Mouse (Mus musculus) lung, embryonic 15.5 days (tissue): ENCODE measurements at regions not wholly inside any gene's neighbourhood (a gene's known extent, or its start where the extent isn't known, plus 50 kb on each side); places are given as distances from the start of the nearest gene placed in this dataset.
A peak's percentile ranks its signal among the peaks of the same experiment; 100 is the strongest.
"Not testable (repeated sequence)": the region's sequence is repeated elsewhere in the genome, so short reads cannot be mapped to it uniquely, and the experiment has no call there.

ENCODE experiments used
- ATAC-seq: fragments of 200-750 bp; cut with Nextera tagmentation; 2 replicates; pipeline ENCODE4 v1.8.0; 2017; ENCODE audit warnings: moderate number of reproducible peaks, borderline replicate concordance; ENCODE audit not compliant: low FRiP score, low TSS enrichment; ENCODE audit errors: extremely low read depth
- H3K27ac ChIP-seq: fragments of 300-500 bp; sonication (generic); 2 replicates; pipeline ENCODE4 v1.5.1; 2015; ENCODE audit warnings: moderate library complexity, mild to moderate bottlenecking, inconsistent platforms
- H3K27me3 ChIP-seq: fragments of 300-500 bp; sonication (generic); 2 replicates; pipeline ENCODE4 v1.6.1; 2015; ENCODE audit warnings: inconsistent platforms
- H3K36me3 ChIP-seq: fragments of 300-500 bp; sonication (generic); 2 replicates; pipeline ENCODE4 v1.6.1; 2015; ENCODE audit warnings: inconsistent platforms
- H3K4me1 ChIP-seq: fragments of 300-500 bp; sonication (generic); 2 replicates; pipeline ENCODE4 v1.6.1; 2015; ENCODE audit warnings: inconsistent platforms
- H3K4me2 ChIP-seq: fragments of 300-500 bp; sonication (generic); 2 replicates; pipeline ENCODE4 v1.6.1; 2015; ENCODE audit warnings: inconsistent platforms, mild to moderate bottlenecking, moderate library complexity
- H3K4me3 ChIP-seq: fragments of 300-500 bp; sonication (generic); 2 replicates; pipeline ENCODE4 v1.5.1; 2015; ENCODE audit warnings: mild to moderate bottlenecking, inconsistent platforms
- H3K9ac ChIP-seq: fragments of 300-500 bp; sonication (generic); 2 replicates; pipeline ENCODE4 v1.6.1; 2015; ENCODE audit warnings: inconsistent platforms
- H3K9me3 ChIP-seq: fragments of 300-500 bp; sonication (generic); 2 replicates; pipeline ENCODE4 v1.6.1; 2016; ENCODE audit warnings: inconsistent platforms
- WGBS: fragments of 180-500 bp; shearing (Covaris S2); methylation state at CpG from one replicate; pipeline ENCODE4 v1.1.7; 2015; 5-methylcytosine and 5-hydroxymethylcytosine counted together

GRCm38 (mm10) chr11:22573166-22573565 lies 61.3 kb downstream of the Tmem17 start:
- no peak overlapping the region for H3K4me2 ChIP-seq
- H3K9me3 ChIP-seq = no peaks in the 10 kb centered on the region
- H3K9ac ChIP-seq = no peak overlapping the region
- H3K4me3 ChIP-seq = no peak overlapping the region
- no peaks in the 10 kb centered on the region for H3K36me3 ChIP-seq
- 61% methylated on average over 2 of the region's 2 CpGs for WGBS
- H3K4me1 ChIP-seq = no peaks in the 10 kb centered on the region
- no peak for ATAC-seq
- no peak overlapping the region for H3K27ac ChIP-seq
- no peaks in the 10 kb centered on the region for H3K27me3 ChIP-seq

GRCm38 (mm10) chr11:22573802-22574201 lies 61.9 kb downstream of the Tmem17 start:
- Histone ChIP-seq H3K4me3 (no peak overlapping the region), H3K4me2 (no peak overlapping the region), H3K4me1 (no peaks in the 10 kb centered on the region), H3K27ac (no peak overlapping the region), H3K27me3 (no peaks in the 10 kb centered on the region), H3K9me3 (no peaks in the 10 kb centered on the region), H3K9ac (no peak overlapping the region), H3K36me3 (no peaks in the 10 kb centered on the region)
- no peak for ATAC-seq
- 54% methylated on average over 3 of the region's 3 CpGs for WGBS

- 63% methylated on average over 2 of the region's 2 CpGs for WGBS
- Histone ChIP-seq H3K4me2 (no peak overlapping the region), H3K36me3 (no peaks in the 10 kb centered on the region), H3K9ac (no peak overlapping the region), H3K27me3 (no peaks in the 10 kb centered on the region), H3K9me3 (no peaks in the 10 kb centered on the region), H3K4me3 (no peak overlapping the region), H3K27ac (no peak overlapping the region), H3K4me1 (no peaks in the 10 kb centered on the region)
- no peak for ATAC-seq
These were observed 62.6 kb downstream of the Tmem17 start for GRCm38 (mm10) chr11:22574506-22574905.

- 31% methylated on average over 5 of the region's 5 CpGs for WGBS
- no peaks in the 10 kb centered on the region for H3K36me3 ChIP-seq
- no peaks in the 10 kb centered on the region for H3K27me3 ChIP-seq
- H3K9ac ChIP-seq = no peak overlapping the region
- peaks cover 42% of the 10 kb centered on the region for H3K4me1 ChIP-seq
- H3K4me2 ChIP-seq = peak overlapping the region; percentile 27; the same call in 1 of the 2 replicates
- H3K4me3 ChIP-seq = no peak overlapping the region
- H3K9me3 ChIP-seq = no peaks in the 10 kb centered on the region
- H3K27ac ChIP-seq = peak overlapping the region; percentile 77
- peak; percentile 53 for ATAC-seq
These were observed 72.2 kb downstream of the Tmem17 start for GRCm38 (mm10) chr11:22584100-22584487.

- peak overlapping the region; percentile 18; the same call in 1 of the 2 replicates for H3K9ac ChIP-seq
- peak overlapping the region; percentile 27 for H3K4me2 ChIP-seq
- no peak overlapping the region for H3K4me3 ChIP-seq
- H3K27me3 ChIP-seq = no peaks in the 10 kb centered on the region
- H3K27ac ChIP-seq = peak overlapping the region; percentile 77
- peaks cover 47% of the 10 kb centered on the region for H3K4me1 ChIP-seq
- no peaks in the 10 kb centered on the region for H3K36me3 ChIP-seq
- H3K9me3 ChIP-seq = no peaks in the 10 kb centered on the region
- 7% methylated on average over 14 of the region's 14 CpGs for WGBS
- ATAC-seq = peak; percentile 88
These were observed 72.7 kb downstream of the Tmem17 start for GRCm38 (mm10) chr11:22584488-22585158.

- ATAC-seq = peak; percentile 44; the same call in 1 of the 2 replicates
- H3K27ac ChIP-seq = peak overlapping the region; percentile 88
- no peaks in the 10 kb centered on the region for H3K9me3 ChIP-seq
- no peaks in the 10 kb centered on the region for H3K36me3 ChIP-seq
- WGBS = 24% methylated on average over 7 of the region's 7 CpGs
- H3K4me2 ChIP-seq = 0 out of 2 replicates have a peak overlapping the region, but pooled peaks have one; percentile 9
- peaks cover 52% of the 10 kb centered on the region for H3K4me1 ChIP-seq
- H3K4me3 ChIP-seq = no peak overlapping the region
- H3K9ac ChIP-seq = no peak overlapping the region
- no peaks in the 10 kb centered on the region for H3K27me3 ChIP-seq
These were observed 75.9 kb downstream of the Tmem17 start for GRCm38 (mm10) chr11:22587691-22588241.

GRCm38 (mm10) chr11:22588546-22588945 lies 76.7 kb downstream of the Tmem17 start:
- 42% methylated on average over 2 of the region's 2 CpGs for WGBS
- Histone ChIP-seq H3K4me1 (peaks cover 51% of the 10 kb centered on the region), H3K4me3 (no peak overlapping the region), H3K9ac (no peak overlapping the region), H3K4me2 (no peak overlapping the region), H3K27me3 (no peaks in the 10 kb centered on the region), H3K36me3 (no peaks in the 10 kb centered on the region), H3K27ac (peak overlapping the region; percentile 88), H3K9me3 (no peaks in the 10 kb centered on the region)
- no peak for ATAC-seq

GRCm38 (mm10) chr11:22589901-22590300 lies 78.0 kb downstream of the Tmem17 start:
- H3K27ac ChIP-seq = no peak overlapping the region
- no peak for ATAC-seq
- no peak overlapping the region for H3K4me2 ChIP-seq
- no peak overlapping the region for H3K4me3 ChIP-seq
- H3K9ac ChIP-seq = no peak overlapping the region
- no peaks in the 10 kb centered on the region for H3K27me3 ChIP-seq
- peaks cover 41% of the 10 kb centered on the region for H3K4me1 ChIP-seq
- WGBS = 58% methylated on average over 2 of the region's 2 CpGs
- no peaks in the 10 kb centered on the region for H3K9me3 ChIP-seq
- H3K36me3 ChIP-seq = no peaks in the 10 kb centered on the region

- H3K27ac ChIP-seq, H3K36me3 ChIP-seq, H3K4me2 ChIP-seq, H3K9ac ChIP-seq, ATAC-seq, H3K4me3 ChIP-seq, H3K27me3 ChIP-seq, H3K9me3 ChIP-seq: not testable (repeated sequence)
- H3K4me1 ChIP-seq = peaks cover 32% of the 10 kb centered on the region
- WGBS = 76% methylated on average over 14 of the region's 14 CpGs
These were observed 79.2 kb downstream of the Tmem17 start for GRCm38 (mm10) chr11:22591050-22591449.

GRCm38 (mm10) chr11:22592706-22593105 lies 80.8 kb downstream of the Tmem17 start:
- no peak for ATAC-seq
- peaks cover 24% of the 10 kb centered on the region for H3K4me1 ChIP-seq
- H3K36me3 ChIP-seq = no peaks in the 10 kb centered on the region
- H3K9ac ChIP-seq = no peak overlapping the region
- no peak overlapping the region for H3K4me2 ChIP-seq
- no peak overlapping the region for H3K4me3 ChIP-seq
- H3K9me3 ChIP-seq = no peaks in the 10 kb centered on the region
- H3K27me3 ChIP-seq = no peaks in the 10 kb centered on the region
- H3K27ac ChIP-seq = no peak overlapping the region
- WGBS = 79% methylated on average over 5 of the region's 5 CpGs

- no peaks in the 10 kb centered on the region for H3K4me1 ChIP-seq
- no peak overlapping the region for H3K27ac ChIP-seq
- ATAC-seq = no peak
- 80% methylated on average over 8 of the region's 8 CpGs for WGBS
- H3K4me2 ChIP-seq = no peak overlapping the region
- no peak overlapping the region for H3K4me3 ChIP-seq
- H3K27me3 ChIP-seq = no peaks in the 10 kb centered on the region
- H3K9ac ChIP-seq = no peak overlapping the region
- H3K9me3 ChIP-seq = no peaks in the 10 kb centered on the region
- H3K36me3 ChIP-seq = no peaks in the 10 kb centered on the region
These were observed 84.4 kb downstream of the Tmem17 start for GRCm38 (mm10) chr11:22596076-22596804.

- 82% methylated on average over 2 of the region's 2 CpGs for WGBS
- no peaks in the 10 kb centered on the region for H3K9me3 ChIP-seq
- H3K36me3 ChIP-seq = no peaks in the 10 kb centered on the region
- H3K4me3 ChIP-seq = no peak overlapping the region
- H3K27ac ChIP-seq = no peak overlapping the region
- peaks cover 4% of the 10 kb centered on the region; the same call in 1 of the 2 replicates for H3K4me1 ChIP-seq
- H3K27me3 ChIP-seq = no peaks in the 10 kb centered on the region
- ATAC-seq = no peak
- no peak overlapping the region for H3K4me2 ChIP-seq
- no peak overlapping the region for H3K9ac ChIP-seq
These were observed 84.9 kb downstream of the Tmem17 start for GRCm38 (mm10) chr11:22596805-22597149.
